Mouse (Mus musculus) limb, embryonic 13.5 days (tissue): ENCODE results near the gene Sez6l2. TPM values are rescaled to one million over a fixed set of nuclear protein-coding genes. Genes with fewer than 3 reads are reported as not detected.
A peak's percentile ranks its signal among the peaks of the same experiment; 100 is the strongest.

Source experiments
- ATAC-seq: fragments of 200-750 bp; cut with Nextera tagmentation; 2 replicates; pipeline ENCODE4 v1.8.0; 2017; ENCODE audit warnings: low read depth, moderate number of reproducible peaks, moderate TSS enrichment; ENCODE audit not compliant: low FRiP score
- H3K27ac ChIP-seq: fragments of 300-500 bp; sonication (generic); 2 replicates; pipeline ENCODE4 v1.5.1; 2015; ENCODE audit warnings: inconsistent platforms, mild to moderate bottlenecking, moderate library complexity
- H3K27me3 ChIP-seq: fragments of 300-500 bp; sonication (generic); 2 replicates; pipeline ENCODE4 v1.6.1; 2015; ENCODE audit warnings: mild to moderate bottlenecking, inconsistent platforms
- H3K36me3 ChIP-seq: fragments of 300-500 bp; sonication (generic); 2 replicates; pipeline ENCODE4 v1.6.1; 2015; ENCODE audit warnings: inconsistent platforms, mild to moderate bottlenecking, moderate library complexity
- H3K4me1 ChIP-seq: fragments of 300-500 bp; sonication (generic); 2 replicates; pipeline ENCODE4 v1.6.1; 2015; ENCODE audit warnings: inconsistent platforms
- H3K4me2 ChIP-seq: fragments of 300-500 bp; sonication (generic); replicated peaks from 2 replicates; pipeline ENCODE4 v1.6.1; 2015; ENCODE audit warnings: inconsistent platforms, mild to moderate bottlenecking, moderate library complexity
- H3K4me3 ChIP-seq: fragments of 300-500 bp; sonication (generic); 2 replicates; pipeline ENCODE4 v1.5.1; 2015; ENCODE audit warnings: moderate library complexity, mild to moderate bottlenecking, inconsistent platforms
- H3K9ac ChIP-seq: fragments of 300-500 bp; sonication (generic); 2 replicates; pipeline ENCODE4 v1.6.1; 2015; ENCODE audit warnings: mild to moderate bottlenecking, inconsistent platforms
- H3K9me3 ChIP-seq: fragments of 300-500 bp; sonication (generic); 2 replicates; pipeline ENCODE4 v1.6.1; 2016; ENCODE audit warnings: inconsistent platforms
- WGBS: fragments of 180-500 bp; shearing (Covaris S2); methylation state at CpG from one replicate; pipeline ENCODE4 v1.1.7; 2015; 5-methylcytosine and 5-hydroxymethylcytosine counted together
- polyA plus RNA-seq: library from polyadenylated mRNA; unstranded; fragments of >200 nt; fragmentation: Nextera tagmentation; extraction: Ambion mirVana; gene quantifications from 2 replicates; pipeline ENCODE4 v1.2.1, GENCODE M21; 2015

Sez6l2 gene
- polyA plus RNA-seq, 1 experiment from 2014 or later, result 0.33 TPM

GRCm38 (mm10) chr7:127011051-127011450, 60.7 kb downstream of the Sez6l2 start:
- H3K9ac ChIP-seq, result no peak overlapping the region
- peaks cover 24% of the 10 kb centered on the region for H3K4me1 ChIP-seq
- WGBS, result 89% methylated on average over 2 of the region's 2 CpGs
- H3K36me3 ChIP-seq, result peaks cover 45% of the 10 kb centered on the region
- H3K4me3 ChIP-seq, result no peak overlapping the region
- no peaks in the 10 kb centered on the region for H3K27me3 ChIP-seq
- no peaks in the 10 kb centered on the region for H3K9me3 ChIP-seq
- H3K4me2 ChIP-seq, result no peak overlapping the region
- no peak overlapping the region for H3K27ac ChIP-seq
- ATAC-seq, result no peak

GRCm38 (mm10) chr7:127011717-127012116, 61.4 kb downstream of the Sez6l2 start:
- WGBS, result 81% methylated on average over 2 of the region's 2 CpGs
- no peaks in the 10 kb centered on the region for H3K27me3 ChIP-seq
- no peaks in the 10 kb centered on the region for H3K9me3 ChIP-seq
- no peak overlapping the region for H3K27ac ChIP-seq
- H3K9ac ChIP-seq, result no peak overlapping the region
- no peak overlapping the region for H3K4me2 ChIP-seq
- peaks cover 45% of the 10 kb centered on the region for H3K36me3 ChIP-seq
- H3K4me3 ChIP-seq, result no peak overlapping the region
- no peak for ATAC-seq
- peaks cover 23% of the 10 kb centered on the region for H3K4me1 ChIP-seq

GRCm38 (mm10) chr7:127012374-127012773, 62.0 kb downstream of the Sez6l2 start:
- 88% methylated on average over 6 of the region's 6 CpGs for WGBS
- H3K27me3 ChIP-seq, result no peaks in the 10 kb centered on the region
- ATAC-seq, result no peak

DNA sequence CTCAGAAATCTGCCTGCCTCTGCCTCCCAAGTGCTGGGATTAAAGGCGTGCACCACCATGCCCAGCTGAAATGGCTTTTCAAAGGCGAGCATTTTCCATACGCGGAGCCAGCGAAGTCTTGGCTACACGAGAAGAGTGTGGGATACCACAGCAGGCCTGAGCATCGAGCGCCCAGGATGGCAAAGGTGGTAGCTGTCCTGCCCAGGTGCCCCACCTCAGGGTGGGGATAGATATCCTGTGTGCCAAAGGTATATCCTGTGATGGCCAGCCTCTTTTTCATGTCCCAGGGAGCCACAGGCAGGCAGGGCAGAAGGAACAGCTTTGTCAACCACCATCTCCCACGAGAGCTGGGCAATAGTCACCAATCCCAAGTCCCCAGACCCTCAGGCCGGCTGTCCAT, 62.5 kb downstream of the Sez6l2 start:
- ATAC-seq, result no peak
- Histone ChIP-seq H3K4me3 (no peak overlapping the region), H3K9me3 (no peaks in the 10 kb centered on the region), H3K27me3 (no peaks in the 10 kb centered on the region), H3K4me2 (no peak overlapping the region), H3K27ac (no peak overlapping the region), H3K36me3 (peaks cover 45% of the 10 kb centered on the region), H3K9ac (0 out of 2 replicates have a peak overlapping the region, but pooled peaks have one; percentile 13), H3K4me1 (peaks cover 27% of the 10 kb centered on the region)
- WGBS, result 96% methylated on average over 10 of the region's 10 CpGs

More at GRCm38 (mm10) chr7:127012374-127012773, 62.0 kb downstream of the Sez6l2 start:
- H3K4me2 ChIP-seq, result no peak overlapping the region
- no peak overlapping the region for H3K9ac ChIP-seq
- H3K9me3 ChIP-seq, result no peaks in the 10 kb centered on the region
- H3K36me3 ChIP-seq, result peaks cover 45% of the 10 kb centered on the region
- H3K4me3 ChIP-seq, result no peak overlapping the region
- no peak overlapping the region for H3K27ac ChIP-seq
- H3K4me1 ChIP-seq, result peaks cover 23% of the 10 kb centered on the region

DNA sequence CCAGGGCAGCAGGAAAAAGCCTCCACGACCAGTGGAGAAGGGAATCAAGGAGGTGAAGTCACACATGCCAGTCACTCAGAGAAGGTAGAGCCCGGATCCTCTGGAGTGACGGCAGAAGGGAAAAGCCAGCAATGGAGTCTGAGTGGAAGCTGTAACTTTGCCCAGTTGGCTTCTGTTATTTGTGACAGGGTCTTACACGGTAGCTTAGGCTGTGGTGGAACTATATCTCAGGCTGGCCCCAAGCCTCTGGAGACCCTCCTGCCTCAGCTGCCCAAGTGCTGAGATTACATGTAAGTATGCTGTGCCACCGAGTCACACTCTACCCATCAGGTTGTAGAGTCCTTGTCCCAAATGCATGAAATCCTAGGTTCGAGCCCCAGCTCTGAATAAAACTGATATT, 63.0 kb downstream of the Sez6l2 start:
- peaks cover 45% of the 10 kb centered on the region for H3K36me3 ChIP-seq
- H3K27me3 ChIP-seq, result no peaks in the 10 kb centered on the region
- H3K4me1 ChIP-seq, result peaks cover 32% of the 10 kb centered on the region
- WGBS, result 92% methylated on average over 6 of the region's 6 CpGs
- no peak for ATAC-seq
- 0 out of 2 replicates have a peak overlapping the region, but pooled peaks have one; percentile 2 for H3K9ac ChIP-seq
- H3K27ac ChIP-seq, result no peak overlapping the region
- no peaks in the 10 kb centered on the region for H3K9me3 ChIP-seq
- H3K4me3 ChIP-seq, result no peak overlapping the region
- H3K4me2 ChIP-seq, result no peak overlapping the region

GRCm38 (mm10) chr7:127014320-127014719, 64.0 kb downstream of the Sez6l2 start, which contains the start of gene Mvp:
Gene Mvp, minus strand, starts transcription at chr7:127014621.
- 47% methylated on average over 11 of the region's 11 CpGs for WGBS
- Histone ChIP-seq H3K27me3 (no peaks in the 10 kb centered on the region), H3K27ac (no peak within 1 kb of the TSS), H3K4me1 (peaks cover 42% of the 10 kb centered on the region), H3K9me3 (no peaks in the 10 kb centered on the region), H3K36me3 (peaks cover 45% of the 10 kb centered on the region), H3K4me2 (peak within 1 kb of the TSS; percentile 98), H3K4me3 (peak within 1 kb of the TSS; percentile 80), H3K9ac (peak within 1 kb of the TSS; percentile 86)
- no peak for ATAC-seq

GRCm38 (mm10) chr7:127014993-127015392, 64.6 kb downstream of the Sez6l2 start:
- peak overlapping the region; percentile 10; the same call in 1 of the 2 replicates for H3K4me3 ChIP-seq
- peaks cover 48% of the 10 kb centered on the region for H3K4me1 ChIP-seq
- peak overlapping the region; percentile 98 for H3K4me2 ChIP-seq
- no peak for ATAC-seq
- H3K36me3 ChIP-seq, result peaks cover 45% of the 10 kb centered on the region
- H3K27ac ChIP-seq, result no peak overlapping the region
- WGBS, result 91% methylated on average over 12 of the region's 12 CpGs
- no peaks in the 10 kb centered on the region for H3K27me3 ChIP-seq
- H3K9ac ChIP-seq, result peak overlapping the region; percentile 86
- H3K9me3 ChIP-seq, result no peaks in the 10 kb centered on the region

- WGBS, result under 1% methylated on average over 10 of the region's 10 CpGs
- H3K4me2 ChIP-seq, result peak overlapping the region; percentile 98
- peak overlapping the region; percentile 86 for H3K9ac ChIP-seq
- peak overlapping the region; percentile 96 for H3K27ac ChIP-seq
- ATAC-seq, result 0 out of 2 replicates have a peak, but pooled peaks have one; percentile 8
- H3K4me3 ChIP-seq, result peak overlapping the region; percentile 80
- H3K27me3 ChIP-seq, result no peaks in the 10 kb centered on the region
- no peaks in the 10 kb centered on the region for H3K9me3 ChIP-seq
- H3K36me3 ChIP-seq, result peaks cover 45% of the 10 kb centered on the region
- peaks cover 59% of the 10 kb centered on the region for H3K4me1 ChIP-seq
These were observed 65.7 kb downstream of the Sez6l2 start for GRCm38 (mm10) chr7:127016081-127016480.

DNA sequence TGATC, 65.9 kb downstream of the Sez6l2 start, which contains the start of gene Pagr1b:
Pagr1b (minus strand) TSS at position 4 of the 5 bp plus-strand sequence.
- no peaks in the 10 kb centered on the region for H3K9me3 ChIP-seq
- peaks cover 45% of the 10 kb centered on the region for H3K36me3 ChIP-seq
- H3K27me3 ChIP-seq, result no peaks in the 10 kb centered on the region
- H3K27ac ChIP-seq, result peak within 1 kb of the TSS; percentile 96
- peak within 1 kb of the TSS; percentile 98 for H3K4me2 ChIP-seq
- ATAC-seq, result no peak
- peak within 1 kb of the TSS; percentile 86 for H3K9ac ChIP-seq
- peak within 1 kb of the TSS; percentile 80 for H3K4me3 ChIP-seq
- peaks cover 61% of the 10 kb centered on the region for H3K4me1 ChIP-seq

- H3K27me3 ChIP-seq, result no peaks in the 10 kb centered on the region
- peak overlapping the region; percentile 98 for H3K4me2 ChIP-seq
- ATAC-seq, result peak; percentile 37
- under 1% methylated on average over 22 of the region's 22 CpGs for WGBS
- peak overlapping the region; percentile 96 for H3K27ac ChIP-seq
- peaks cover 63% of the 10 kb centered on the region for H3K4me1 ChIP-seq
- peak overlapping the region; percentile 80 for H3K4me3 ChIP-seq
- peaks cover 42% of the 10 kb centered on the region for H3K36me3 ChIP-seq
- peak overlapping the region; percentile 86 for H3K9ac ChIP-seq
- no peaks in the 10 kb centered on the region for H3K9me3 ChIP-seq
These were observed 66.1 kb downstream of the Sez6l2 start for GRCm38 (mm10) chr7:127016486-127016938.

- peaks cover 44% of the 10 kb centered on the region for H3K36me3 ChIP-seq
- H3K9me3 ChIP-seq, result no peaks in the 10 kb centered on the region
- peak within 1 kb of the TSS; percentile 96 for H3K27ac ChIP-seq
- no peaks in the 10 kb centered on the region for H3K27me3 ChIP-seq
- H3K9ac ChIP-seq, result peak within 1 kb of the TSS; percentile 86
- ATAC-seq, result peak; percentile 77
- WGBS, result 3% methylated on average over 39 of the region's 39 CpGs
- H3K4me3 ChIP-seq, result peak within 1 kb of the TSS; percentile 80
- peak within 1 kb of the TSS; percentile 98 for H3K4me2 ChIP-seq
- peaks cover 70% of the 10 kb centered on the region for H3K4me1 ChIP-seq
These were observed 66.9 kb downstream of the Sez6l2 start, which contains the start of gene Pagr1a for GRCm38 (mm10) chr7:127016971-127017949. Gene Pagr1a, minus strand, starts transcription at chr7:127017352.

- no peaks in the 10 kb centered on the region for H3K9me3 ChIP-seq
- peak overlapping the region; percentile 80; the same call in 1 of the 2 replicates for H3K4me3 ChIP-seq
- ATAC-seq, result no peak
- peak overlapping the region; percentile 86 for H3K9ac ChIP-seq
- no peaks in the 10 kb centered on the region for H3K27me3 ChIP-seq
- H3K27ac ChIP-seq, result peak overlapping the region; percentile 29
- peak overlapping the region; percentile 98 for H3K4me2 ChIP-seq
- H3K36me3 ChIP-seq, result peaks cover 44% of the 10 kb centered on the region
- WGBS, result 50% methylated on average over 6 of the region's 6 CpGs
- peaks cover 77% of the 10 kb centered on the region for H3K4me1 ChIP-seq
These were observed 67.6 kb downstream of the Sez6l2 start for GRCm38 (mm10) chr7:127017950-127018345.
